Mouse (Mus musculus) ES-Bruce4 (cell line): Measurements from ENCODE around the gene Cyp2t4.

Source experiments
- CTCF ChIP-seq: IDR thresholded peaks from one replicate; pipeline ENCODE4 v1.8.1; 2011; ENCODE audit warnings: low read depth, low read length
- EP300 ChIP-seq: IDR thresholded peaks from 2 replicates; pipeline ENCODE4 v1.6.1; 2011; ENCODE audit warnings: low read depth, low read length; ENCODE audit not compliant: insufficient read depth

GRCm38 (mm10) chr7:27203730-27204449 lies 50.4 kb downstream of the Cyp2t4 start:
- TF ChIP-seq EP300 (no peak), CTCF (no peak)
